Mouse (Mus musculus): ENCODE data around the gene Rex2. TPM values are rescaled to one million over a fixed set of nuclear protein-coding genes. Genes with fewer than 3 reads are reported as not detected.

Rex2 gene
- polyA plus RNA-seq (2014; fragmentation: Illumina TruSeq; extraction: RNeasy Lipid Tissue Mini Kit (QIAGEN cat#74804)) = 2.2 TPM

GRCm38 (mm10) chr4:147021550-147021949, at the start of gene Rex2:
Rex2 (plus strand) TSS chr4:147021850.

Other genes starting within 250 kb of the Rex2 start
- 3.3 TPM for gene Gm21411, start 112.3 kb upstream of the Rex2 start, polyA plus RNA-seq (2014; fragmentation: Illumina TruSeq; extraction: RNeasy Lipid Tissue Mini Kit (QIAGEN cat#74804))
- gene Zfp989, start 49.9 kb upstream of the Rex2 start, polyA plus RNA-seq (2014; fragmentation: Illumina TruSeq; extraction: RNeasy Lipid Tissue Mini Kit (QIAGEN cat#74804)) = 0.68 TPM
- gene Zfp991, start 110.2 kb downstream of the Rex2 start, polyA plus RNA-seq (2014; fragmentation: Illumina TruSeq; extraction: RNeasy Lipid Tissue Mini Kit (QIAGEN cat#74804)) = 127 TPM